ENCODE assay signal across 30 mouse cellular contexts in the genomic region with DNA sequence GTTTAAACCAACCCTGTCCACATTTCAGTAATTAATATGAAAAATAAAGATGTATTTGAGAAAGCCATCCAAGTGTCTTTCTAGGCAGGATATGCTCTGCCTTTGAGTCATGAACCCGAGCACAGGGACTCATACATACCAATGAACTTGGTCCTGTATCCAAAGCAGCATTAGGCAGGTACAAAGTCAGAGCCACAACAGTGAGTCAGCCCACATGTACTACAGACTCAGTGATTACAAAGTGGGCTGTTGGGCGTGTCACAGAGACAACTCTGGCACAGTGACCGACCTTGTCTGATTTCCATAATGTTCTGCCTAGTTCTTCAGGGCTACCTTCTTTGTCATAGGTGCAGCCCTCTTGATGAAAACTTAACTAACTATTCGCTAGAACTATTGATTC. TPM values are rescaled to one million over a fixed set of nuclear protein-coding genes. Genes with fewer than 3 reads are reported as not detected.
DNase-seq lines count a peak whose midpoint lies in the region; ATAC-seq and TF ChIP-seq lines count a peak whose summit lies in the region.
"Had no signal": no experiment of that assay in that cellular context is flagged by ENCODE, and none has a peak within 500 bp of the region (broad histone marks: within the 10 kb centered on the region; RNA-seq: fewer than 3 reads in every experiment).

No protein-coding gene starts in this region.

- TF ChIP-seq POLR2A in embryonic fibroblast, embryonic 13.5 days (IDR thresholded peaks at IDR 0.05; ENCODE audit: low read depth, low read length) = no peak
- TF ChIP-seq POLR2A in thymus, adult 2 months (IDR thresholded peaks at IDR 0.05; ENCODE audit: control insufficient read depth, extremely low read depth, insufficient read depth, low read length, poor library complexity) = no peak

- intact Hi-C loops in gastrocnemius, adult 2 months (cut with DNase I) = no loop called here

- H3K4me3 ChIP-seq in C2C12 (ENCODE audit: insufficient read depth, poor library complexity, severe bottlenecking) = no peak overlapping the region
- H3K4me3 ChIP-seq in embryonic fibroblast, embryonic 13.5 days (ENCODE audit: insufficient read depth, low read length) = no peak overlapping the region
- no peak overlapping the region for H3K4me3 ChIP-seq in thymus, adult 2 months (ENCODE audit: control insufficient read depth, insufficient read depth, low read length)
- H3K4me3 ChIP-seq in hindbrain, embryonic 12.5 days = no peak overlapping the region
- no peak overlapping the region for H3K4me3 ChIP-seq in gastrocnemius, adult 2 months
- H3K4me3 ChIP-seq: embryonic facial prominence, embryonic 13.5 days; embryonic facial prominence, embryonic 15.5 days; forebrain, embryonic 13.5 days; forebrain, embryonic 15.5 days had no signal

- H3K27me3 ChIP-seq in C2C12 (ENCODE audit: control insufficient read depth, insufficient read depth, insufficient read length) = no peaks in the 10 kb centered on the region
- no peaks in the 10 kb centered on the region for H3K27me3 ChIP-seq in thymus, adult 2 months (ENCODE audit: control insufficient read depth, insufficient read depth, low read length)
- H3K27me3 ChIP-seq in hindbrain, embryonic 12.5 days = no peaks in the 10 kb centered on the region
- H3K27me3 ChIP-seq: embryonic facial prominence, embryonic 13.5 days; embryonic facial prominence, embryonic 15.5 days; forebrain, embryonic 13.5 days; forebrain, embryonic 15.5 days; Patski had no signal

- H3K4me1 ChIP-seq in embryonic fibroblast, embryonic 13.5 days (ENCODE audit: control insufficient read depth, insufficient read depth, low read length) = peaks cover 5% of the 10 kb centered on the region; the same call in 1 of the 2 replicates
- no peaks in the 10 kb centered on the region for H3K4me1 ChIP-seq in thymus, adult 2 months (replicated peaks; ENCODE audit: control insufficient read depth, insufficient read depth, low read length)
- H3K4me1 ChIP-seq in hindbrain, embryonic 12.5 days = no peaks in the 10 kb centered on the region
- H3K4me1 ChIP-seq: embryonic facial prominence, embryonic 13.5 days; embryonic facial prominence, embryonic 15.5 days; forebrain, embryonic 13.5 days; forebrain, embryonic 15.5 days had no signal

- 92% methylated on average over 4 of the region's 4 CpGs for whole genome bisulfite sequencing in thymus, adult 2 months
- 89% methylated on average over 4 of the region's 4 CpGs for WGBS in hindbrain, embryonic 12.5 days

- DNase-seq in 3134 (ENCODE audit: extremely low read depth, insufficient read length, low spot score) = peak; percentile 45
- peak; percentile 79 for DNase-seq in 3T3-L1 (ENCODE audit: low read depth, low spot score)
- DNase-seq in thymus, adult 2 months = no peak
- DNase-seq in cerebellum, adult 9-11 months = no peak
- no peak for DNase-seq in gastrocnemius, adult 2 months
- DNase-seq: adrenal gland, adult 8-10 months; adrenal gland, postnatal 14 days; adrenal gland, postnatal 36 days; B cell, adult 2 months; cerebellum, adult 11-12 months; cerebellum, adult 2 months; cerebellum, adult 9-10 months; cerebellum, postnatal 14 days; cerebellum, postnatal 36 days; embryo, embryonic 11 days; forebrain, postnatal 0 days had no signal

- no peaks in the 10 kb centered on the region for H3K79me3 ChIP-seq in C2C12 (ENCODE audit: low read depth)

- no peak for ATAC-seq in hindbrain, embryonic 12.5 days (ENCODE audit: low FRiP score)
- ATAC-seq: activated CD4-positive, CD25-positive, alpha-beta regulatory T cell, adult 4 months; forebrain, embryonic 13.5 days; forebrain, embryonic 15.5 days; forebrain, postnatal 0 days; Patski had no signal

- no peaks in the 10 kb centered on the region for H3K79me2 ChIP-seq in C2C12 (ENCODE audit: control insufficient read depth, insufficient read depth)

- no peak overlapping the region for H3K9ac ChIP-seq in hindbrain, embryonic 12.5 days
- H3K9ac ChIP-seq: embryonic facial prominence, embryonic 13.5 days; embryonic facial prominence, embryonic 15.5 days; forebrain, embryonic 13.5 days; forebrain, embryonic 15.5 days; forebrain, postnatal 0 days had no signal

- H3K27ac ChIP-seq in embryonic fibroblast, embryonic 13.5 days (ENCODE audit: insufficient read depth, low read length) = peak overlapping the region; percentile 13; the same call in 1 of the 2 replicates
- H3K27ac ChIP-seq in thymus, adult 2 months (ENCODE audit: control insufficient read depth, insufficient read depth, low read length) = no peak overlapping the region
- no peak overlapping the region for H3K27ac ChIP-seq in hindbrain, embryonic 12.5 days
- no peak overlapping the region for H3K27ac ChIP-seq in gastrocnemius, adult 2 months
- H3K27ac ChIP-seq: embryonic facial prominence, embryonic 13.5 days; embryonic facial prominence, embryonic 15.5 days; forebrain, embryonic 13.5 days; forebrain, embryonic 15.5 days had no signal

- TF ChIP-seq CTCF in C2C12 (IDR thresholded peaks at IDR 0.05; ENCODE audit: control insufficient read depth, insufficient read depth, insufficient read length) = no peak
- TF ChIP-seq CTCF in embryonic fibroblast, embryonic 13.5 days (IDR thresholded peaks at IDR 0.05; ENCODE audit: borderline replicate concordance, insufficient read depth, low read length) = no peak
- TF ChIP-seq CTCF in thymus, adult 2 months (IDR thresholded peaks at IDR 0.05; ENCODE audit: borderline replicate concordance, control insufficient read depth, extremely low read depth, insufficient read depth, low read length, poor library complexity) = no peak
- TF ChIP-seq CTCF in gastrocnemius, adult 2 months (IDR thresholded peaks at IDR 0.05) = no peak

- no peaks in the 10 kb centered on the region for H3K9me3 ChIP-seq in hindbrain, embryonic 12.5 days (replicated peaks)
- H3K9me3 ChIP-seq: embryonic facial prominence, embryonic 13.5 days; embryonic facial prominence, embryonic 15.5 days; forebrain, embryonic 13.5 days; forebrain, embryonic 15.5 days had no signal

- H3K4me2 ChIP-seq in hindbrain, embryonic 12.5 days (replicated peaks) = no peak overlapping the region
- H3K4me2 ChIP-seq: embryonic facial prominence, embryonic 13.5 days; embryonic facial prominence, embryonic 15.5 days; forebrain, embryonic 13.5 days; forebrain, embryonic 15.5 days had no signal

- H3K36me3 ChIP-seq in C2C12 (ENCODE audit: control insufficient read depth, insufficient read depth) = no peaks in the 10 kb centered on the region
- H3K36me3 ChIP-seq in thymus, adult 2 months (ENCODE audit: control insufficient read depth, insufficient read depth, low read length) = no peaks in the 10 kb centered on the region
- H3K36me3 ChIP-seq in hindbrain, embryonic 12.5 days = no peaks in the 10 kb centered on the region
- H3K36me3 ChIP-seq: embryonic facial prominence, embryonic 13.5 days; embryonic facial prominence, embryonic 15.5 days; forebrain, embryonic 15.5 days had no signal

- H3ac ChIP-seq in C2C12 (ENCODE audit: control insufficient read depth, insufficient read length, low read depth) = no peak overlapping the region

TF ChIP-seq in C2C12, 6 proteins besides CTCF, POLR2A, EP300 and RAD21:
- no peak for TF ChIP-seq MYOG (IDR thresholded peaks at IDR 0.05; ENCODE audit: control insufficient read depth, extremely low read depth, insufficient read length)
- peak; percentile 25 for TF ChIP-seq MAX (IDR thresholded peaks at IDR 0.05)
- TF ChIP-seq FOSL1 (IDR thresholded peaks at IDR 0.05; ENCODE audit: insufficient read depth, low read length, poor library complexity, severe bottlenecking) = peak; percentile 2
- no peak for TF ChIP-seq USF1 (IDR thresholded peaks at IDR 0.05; ENCODE audit: low read depth)

RNA-seq across cellular contexts. Expression of a gene that starts 19.4 kb away (rescaled TPM):
- 0.02 TPM for polyA plus RNA-seq in C2C12 (2012; fragmentation: generic; extraction: Trizol)
- not detected in 2 replicates for polyA plus RNA-seq in embryonic fibroblast, embryonic 13.5 days (2011; ENCODE audit: insufficient read length, low read depth, missing spikeins)
- 0.03 and 0.46 TPM in 2 replicates for polyA plus RNA-seq in thymus, adult 2 months (2012; rRNA removed)
- polyA plus RNA-seq in hindbrain, embryonic 12.5 days (2016; fragmentation: Nextera tagmentation; extraction: Ambion mirVana) = not detected in 2 replicates
- not detected for total RNA-seq in gastrocnemius, adult 2 months (2021)
- total RNA-seq: adrenal gland, adult 18-20 months; common myeloid progenitor, adult 5-6 weeks; MEL had no signal
- polyA plus RNA-seq: cerebellum, adult 2 months; embryonic facial prominence, embryonic 11.5 days; embryonic facial prominence, embryonic 13.5 days; forebrain, embryonic 11.5 days; forebrain, embryonic 13.5 days; forebrain, embryonic 15.5 days had no signal

RNA-seq across cellular contexts. Expression of a gene that starts 57.2 kb away (rescaled TPM):
- 0.97 TPM for polyA plus RNA-seq in C2C12 (2012; fragmentation: generic; extraction: Trizol)
- 5.9 and 6.3 TPM in 2 replicates for polyA plus RNA-seq in embryonic fibroblast, embryonic 13.5 days (2011; ENCODE audit: insufficient read length, low read depth, missing spikeins)
- 0.22 and 0.33 TPM in 2 replicates for polyA plus RNA-seq in thymus, adult 2 months (2012; rRNA removed)
- not detected in 2 replicates for polyA plus RNA-seq in hindbrain, embryonic 12.5 days (2016; fragmentation: Nextera tagmentation; extraction: Ambion mirVana)
- total RNA-seq in gastrocnemius, adult 2 months (2021) = not detected
- total RNA-seq: forebrain, postnatal 0 days; MEL had no signal
- polyA plus RNA-seq: activated CD4-positive, CD25-positive, alpha-beta regulatory T cell, adult 4 months; cerebellum, adult 2 months; embryonic facial prominence, embryonic 11.5 days; embryonic facial prominence, embryonic 13.5 days; forebrain, embryonic 11.5 days; forebrain, embryonic 13.5 days; forebrain, embryonic 15.5 days; forebrain, postnatal 0 days had no signal

Comparison
In these comparisons a context has a peak if more than half of its experiments do, and no peak if none do; other contexts are left out.
1. DNase-seq: peak in 3134 (single experiment) and 3T3-L1 (single experiment); none in thymus, adult 2 months (single experiment), cerebellum, adult 9-11 months (single experiment) and gastrocnemius, adult 2 months (single experiment).